Mouse (Mus musculus): ENCODE results near the gene Krtap29-1. TPM values are rescaled to one million over a fixed set of nuclear protein-coding genes. Genes with fewer than 3 reads are reported as not detected.

The Krtap29-1 gene
- total RNA-seq, 1 experiment, result not detected

DNA sequence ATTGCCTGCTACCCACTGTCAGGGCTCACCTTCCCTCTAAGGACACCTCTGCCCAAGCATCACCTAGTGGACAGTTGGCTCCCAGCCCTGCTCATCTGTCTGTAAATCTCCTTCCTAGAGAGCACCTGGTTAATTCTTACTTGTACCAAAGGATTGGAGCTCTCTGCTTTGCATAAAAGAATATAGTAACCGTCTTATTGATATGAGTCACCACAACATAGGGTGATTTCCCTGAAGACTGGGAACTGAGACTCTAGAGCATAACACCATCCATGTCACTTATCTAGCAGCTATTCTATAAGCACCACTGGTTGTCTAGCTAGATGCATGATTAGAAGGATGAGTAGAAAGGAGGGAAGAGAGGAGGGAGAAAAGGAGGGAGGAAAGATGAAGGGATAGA is 4.6 kb upstream of the Krtap29-1 start:
- TF ChIP-seq CHD2 (IDR thresholded peaks at IDR 0.05; ENCODE audit: low read depth, low read length), result no peak
- TF ChIP-seq ZNF384 (IDR thresholded peaks at IDR 0.05; ENCODE audit: low read depth, low read length), result no peak
- no peak for TF ChIP-seq HCFC1 (IDR thresholded peaks at IDR 0.05; ENCODE audit: borderline replicate concordance, insufficient read depth, low read length)
- TF ChIP-seq MAFK (IDR thresholded peaks at IDR 0.05; ENCODE audit: insufficient read depth, low read depth, low read length), result no peak
- no peak for TF ChIP-seq ZC3H11A (IDR thresholded peaks at IDR 0.05; ENCODE audit: borderline replicate concordance, low read depth, low read length)
- in situ Hi-C loops (cut with MboI; ENCODE audit: low sequenced_read_pairs in 2 of 2, unreplicated experiment in 2 of 2), result no loop called here
- Histone ChIP-seq H3K36me3 (ENCODE audit: control insufficient read depth, insufficient read depth, low read length, poor library complexity, severe bottlenecking) (no peaks in the 10 kb centered on the region), H3K4me1 (ENCODE audit: control insufficient read depth in 2 of 2, insufficient read depth in 2 of 2, low read length in 2 of 2, poor library complexity in 1 of 2) (no peaks in the 10 kb centered on the region), H3K4me3 (ENCODE audit: insufficient read depth in 1 of 2, low read depth in 1 of 2, low read length in 2 of 2, poor library complexity in 1 of 2, severe bottlenecking in 1 of 2) (no peak overlapping the region), H3K9me3 (ENCODE audit: control insufficient read depth, insufficient read depth, low read depth, low read length) (no peaks in the 10 kb centered on the region), H3K27ac (ENCODE audit: insufficient read depth, low read depth, low read length, poor library complexity, severe bottlenecking) (no peak overlapping the region), H3K9ac (ENCODE audit: insufficient read depth, low read depth, low read length, poor library complexity, severe bottlenecking) (no peak overlapping the region)
- no peak for DNase-seq (ENCODE audit: low read depth, low spot score)

- Histone ChIP-seq H3K4me1 (ENCODE audit: control insufficient read depth in 2 of 2, insufficient read depth in 2 of 2, low read length in 2 of 2, poor library complexity in 1 of 2) (no peaks in the 10 kb centered on the region), H3K36me3 (ENCODE audit: control insufficient read depth, insufficient read depth, low read length, poor library complexity, severe bottlenecking) (no peaks in the 10 kb centered on the region), H3K27ac (ENCODE audit: insufficient read depth, low read depth, low read length, poor library complexity, severe bottlenecking) (no peak overlapping the region), H3K9me3 (ENCODE audit: control insufficient read depth, insufficient read depth, low read depth, low read length) (no peaks in the 10 kb centered on the region), H3K4me3 (ENCODE audit: insufficient read depth in 1 of 2, low read depth in 1 of 2, low read length in 2 of 2, poor library complexity in 1 of 2, severe bottlenecking in 1 of 2) (no peak overlapping the region), H3K9ac (ENCODE audit: insufficient read depth, low read depth, low read length, poor library complexity, severe bottlenecking) (no peak overlapping the region)
- TF ChIP-seq ZNF384 (IDR thresholded peaks at IDR 0.05; ENCODE audit: low read depth, low read length) (no peak), HCFC1 (IDR thresholded peaks at IDR 0.05; ENCODE audit: borderline replicate concordance, insufficient read depth, low read length) (no peak), ZC3H11A (IDR thresholded peaks at IDR 0.05; ENCODE audit: borderline replicate concordance, low read depth, low read length) (no peak), CHD2 (IDR thresholded peaks at IDR 0.05; ENCODE audit: low read depth, low read length) (no peak), MAFK (IDR thresholded peaks at IDR 0.05; ENCODE audit: insufficient read depth, low read depth, low read length) (no peak)
- in situ Hi-C loops (cut with MboI; ENCODE audit: low sequenced_read_pairs in 2 of 2, unreplicated experiment in 2 of 2), result no loop called here
- DNase-seq (ENCODE audit: low read depth, low spot score), result no peak
Observed at GRCm38 (mm10) chr11:99982731-99983130, 3.9 kb upstream of the Krtap29-1 start.

GRCm38 (mm10) chr11:99965961-99966360 is 12.9 kb downstream of the Krtap29-1 start:
- Histone ChIP-seq H3K4me3 (ENCODE audit: insufficient read depth in 1 of 2, low read depth in 1 of 2, low read length in 2 of 2, poor library complexity in 1 of 2, severe bottlenecking in 1 of 2) (no peak overlapping the region), H3K9ac (ENCODE audit: insufficient read depth, low read depth, low read length, poor library complexity, severe bottlenecking) (no peak overlapping the region), H3K27ac (ENCODE audit: insufficient read depth, low read depth, low read length, poor library complexity, severe bottlenecking) (no peak overlapping the region), H3K4me1 (ENCODE audit: control insufficient read depth in 2 of 2, insufficient read depth in 2 of 2, low read length in 2 of 2, poor library complexity in 1 of 2) (no peaks in the 10 kb centered on the region), H3K9me3 (ENCODE audit: control insufficient read depth, insufficient read depth, low read depth, low read length) (no peaks in the 10 kb centered on the region), H3K36me3 (ENCODE audit: control insufficient read depth, insufficient read depth, low read length, poor library complexity, severe bottlenecking) (no peaks in the 10 kb centered on the region)
- DNase-seq (ENCODE audit: low read depth, low spot score), result no peak
- no peak for TF ChIP-seq ZC3H11A (IDR thresholded peaks at IDR 0.05; ENCODE audit: borderline replicate concordance, low read depth, low read length)
- no peak for TF ChIP-seq HCFC1 (IDR thresholded peaks at IDR 0.05; ENCODE audit: borderline replicate concordance, insufficient read depth, low read length)
- TF ChIP-seq CHD2 (IDR thresholded peaks at IDR 0.05; ENCODE audit: low read depth, low read length), result no peak
- no peak for TF ChIP-seq ZNF384 (IDR thresholded peaks at IDR 0.05; ENCODE audit: low read depth, low read length)
- no peak for TF ChIP-seq MAFK (IDR thresholded peaks at IDR 0.05; ENCODE audit: insufficient read depth, low read depth, low read length)
- in situ Hi-C loops (cut with MboI; ENCODE audit: low sequenced_read_pairs in 2 of 2, unreplicated experiment in 2 of 2), result no loop called here

GRCm38 (mm10) chr11:99964213-99964612 is 14.6 kb downstream of the Krtap29-1 start:
- TF ChIP-seq MAFK (IDR thresholded peaks at IDR 0.05; ENCODE audit: insufficient read depth, low read depth, low read length), result no peak
- peak; percentile 19; the same call in 1 of the 2 replicates for TF ChIP-seq ZC3H11A (IDR thresholded peaks at IDR 0.05; ENCODE audit: borderline replicate concordance, low read depth, low read length)
- Histone ChIP-seq H3K4me3 (ENCODE audit: insufficient read depth in 1 of 2, low read depth in 1 of 2, low read length in 2 of 2, poor library complexity in 1 of 2, severe bottlenecking in 1 of 2) (no peak overlapping the region), H3K36me3 (ENCODE audit: control insufficient read depth, insufficient read depth, low read length, poor library complexity, severe bottlenecking) (no peaks in the 10 kb centered on the region), H3K4me1 (ENCODE audit: control insufficient read depth in 2 of 2, insufficient read depth in 2 of 2, low read length in 2 of 2, poor library complexity in 1 of 2) (no peaks in the 10 kb centered on the region), H3K9me3 (ENCODE audit: control insufficient read depth, insufficient read depth, low read depth, low read length) (no peaks in the 10 kb centered on the region), H3K27ac (ENCODE audit: insufficient read depth, low read depth, low read length, poor library complexity, severe bottlenecking) (no peak overlapping the region), H3K9ac (ENCODE audit: insufficient read depth, low read depth, low read length, poor library complexity, severe bottlenecking) (no peak overlapping the region)
- in situ Hi-C loops (cut with MboI; ENCODE audit: low sequenced_read_pairs in 2 of 2, unreplicated experiment in 2 of 2), result no loop called here
- DNase-seq (ENCODE audit: low read depth, low spot score), result peak; percentile 60

DNA sequence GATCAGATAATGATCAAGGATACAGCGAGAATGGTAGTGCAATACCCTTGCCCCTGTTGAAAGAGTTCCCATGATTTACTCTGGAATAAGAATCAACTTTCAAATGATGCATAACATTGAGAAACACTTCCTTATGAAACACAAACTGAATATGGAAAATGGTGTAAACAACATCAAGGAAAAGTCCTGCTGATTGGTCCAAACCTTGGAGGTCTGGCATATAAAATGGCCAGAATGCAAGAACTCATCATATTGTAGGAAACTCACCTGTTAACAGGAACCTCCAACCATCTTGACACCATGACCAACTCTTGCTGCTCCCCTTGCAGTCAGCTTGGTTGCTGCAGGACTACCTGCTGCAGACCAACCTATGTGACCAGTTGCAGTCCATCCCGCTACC is 30.7 kb downstream of the Krtap29-1 start, which contains the start of gene Krtap9-5:
Gene Krtap9-5, plus strand, starts transcription at position 301 of the 400 bp plus-strand sequence.
- Histone ChIP-seq H3K9me3 (ENCODE audit: control insufficient read depth, insufficient read depth, low read depth, low read length) (no peaks in the 10 kb centered on the region), H3K27ac (ENCODE audit: insufficient read depth, low read depth, low read length, poor library complexity, severe bottlenecking) (no peak within 1 kb of the TSS)

More for the DNA sequence above, 30.7 kb downstream of the Krtap29-1 start, which contains the start of gene Krtap9-5:
- no peaks in the 10 kb centered on the region for H3K36me3 ChIP-seq (ENCODE audit: control insufficient read depth, insufficient read depth, low read length, poor library complexity, severe bottlenecking)
- no peaks in the 10 kb centered on the region for H3K4me1 ChIP-seq (ENCODE audit: control insufficient read depth in 2 of 2, insufficient read depth in 2 of 2, low read length in 2 of 2, poor library complexity in 1 of 2)
- H3K9ac ChIP-seq (ENCODE audit: insufficient read depth, low read depth, low read length, poor library complexity, severe bottlenecking), result no peak within 1 kb of the TSS
- in situ Hi-C loops (cut with MboI; ENCODE audit: low sequenced_read_pairs in 2 of 2, unreplicated experiment in 2 of 2), result no loop called here
- TF ChIP-seq CHD2 (IDR thresholded peaks at IDR 0.05; ENCODE audit: low read depth, low read length) (no peak), ZNF384 (IDR thresholded peaks at IDR 0.05; ENCODE audit: low read depth, low read length) (no peak), MAFK (IDR thresholded peaks at IDR 0.05; ENCODE audit: insufficient read depth, low read depth, low read length) (no peak), HCFC1 (IDR thresholded peaks at IDR 0.05; ENCODE audit: borderline replicate concordance, insufficient read depth, low read length) (no peak), ZC3H11A (IDR thresholded peaks at IDR 0.05; ENCODE audit: borderline replicate concordance, low read depth, low read length) (no peak)
- no peak within 1 kb of the TSS for H3K4me3 ChIP-seq (ENCODE audit: insufficient read depth in 1 of 2, low read depth in 1 of 2, low read length in 2 of 2, poor library complexity in 1 of 2, severe bottlenecking in 1 of 2)
- DNase-seq (ENCODE audit: low read depth, low spot score), result no peak
